Comparison of ENCODE assay signal across 24 mouse cellular contexts in the genomic region with DNA sequence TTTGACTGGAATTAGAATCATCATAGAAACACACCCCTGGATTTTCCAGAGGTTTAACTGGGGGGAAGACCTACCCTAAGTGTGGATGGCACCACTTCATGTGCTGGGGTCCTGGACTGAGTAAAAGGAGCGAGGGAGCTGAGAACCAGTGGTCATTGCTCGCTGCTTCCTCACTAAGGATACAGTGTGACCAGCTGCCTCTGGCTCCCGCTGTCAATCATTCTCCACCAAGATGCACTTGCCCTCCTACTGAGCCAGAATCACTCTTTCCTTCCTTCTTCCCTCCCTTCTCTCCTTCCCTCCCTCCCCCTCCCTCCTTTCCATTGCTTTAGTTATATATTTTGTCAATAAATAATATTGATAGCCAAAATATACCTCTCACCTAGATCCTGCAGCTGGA. TPM values are rescaled to one million over a fixed set of nuclear protein-coding genes. Genes with fewer than 3 reads are reported as not detected.
"Had no signal": no experiment of that assay in that cellular context is flagged by ENCODE, and none has a peak within 500 bp of the region (broad histone marks: within the 10 kb centered on the region; RNA-seq: fewer than 3 reads in every experiment).

No protein-coding gene starts in this region.

- H3K4me1 ChIP-seq: liver, embryonic 13.5 days; liver, embryonic 15.5 days; lung, embryonic 15.5 days; midbrain, embryonic 13.5 days; midbrain, embryonic 15.5 days; stomach, embryonic 15.5 days had no signal

- H3K9ac ChIP-seq: liver, embryonic 13.5 days; liver, embryonic 15.5 days; liver, postnatal 0 days; lung, embryonic 15.5 days; midbrain, embryonic 13.5 days; midbrain, embryonic 15.5 days; neural tube, embryonic 13.5 days; neural tube, embryonic 15.5 days; stomach, embryonic 15.5 days had no signal

- H3K9me3 ChIP-seq: liver, embryonic 13.5 days; liver, embryonic 15.5 days; lung, embryonic 15.5 days; midbrain, embryonic 13.5 days; midbrain, embryonic 15.5 days; neural tube, embryonic 13.5 days; neural tube, embryonic 15.5 days; stomach, embryonic 15.5 days had no signal

- DNase-seq: liver, embryonic 13.5 days; liver, postnatal 0 days; lung, adult 2 months; lung, postnatal 14 days; lung, postnatal 36 days; retina, postnatal 1 day; right cerebral cortex, adult 18-20 months; right cerebral cortex, postnatal 25 days; right cerebral cortex, postnatal 4 days; spleen, adult 18-20 months; thymus, adult 2 months; thymus, postnatal 25 days; thymus, postnatal 4 days had no signal

- H3K4me2 ChIP-seq: liver, embryonic 13.5 days; liver, embryonic 15.5 days; lung, embryonic 15.5 days; midbrain, embryonic 13.5 days; midbrain, embryonic 15.5 days; neural tube, embryonic 13.5 days; neural tube, embryonic 15.5 days; stomach, embryonic 15.5 days had no signal

- H3K4me3 ChIP-seq: liver, embryonic 13.5 days; liver, embryonic 15.5 days; lung, embryonic 15.5 days; megakaryocyte, embryonic 14.5 days; midbrain, embryonic 13.5 days; midbrain, embryonic 15.5 days; neural tube, embryonic 13.5 days; neural tube, embryonic 15.5 days; stomach, embryonic 15.5 days had no signal

- H3K27ac ChIP-seq: liver, embryonic 13.5 days; liver, embryonic 15.5 days; lung, embryonic 15.5 days; macrophage; midbrain, embryonic 13.5 days; midbrain, embryonic 15.5 days; neural tube, embryonic 13.5 days; neural tube, embryonic 15.5 days; stomach, embryonic 15.5 days; stomach, postnatal 0 days had no signal

- ATAC-seq: liver, postnatal 0 days; lung, postnatal 0 days; midbrain, embryonic 13.5 days; midbrain, embryonic 15.5 days had no signal

- H3K36me3 ChIP-seq: liver, embryonic 13.5 days; liver, embryonic 15.5 days; lung, embryonic 15.5 days; midbrain, embryonic 13.5 days; midbrain, embryonic 15.5 days; neural tube, embryonic 13.5 days; neural tube, embryonic 15.5 days; stomach, embryonic 15.5 days had no signal

RNA-seq across cellular contexts. Expression of a gene that starts 6.0 kb away (rescaled TPM):
- polyA plus RNA-seq: liver, embryonic 13.5 days; liver, postnatal 0 days had no signal

RNA-seq across cellular contexts. Expression of a gene that starts 19.8 kb away (rescaled TPM):
- polyA plus RNA-seq: liver, postnatal 0 days; macrophage had no signal
